Mouse (Mus musculus) neural tube, embryonic 13.5 days (tissue): ENCODE data around the gene Cped1. TPM values are rescaled to one million over a fixed set of nuclear protein-coding genes. Genes with fewer than 3 reads are reported as not detected.
"Not testable (repeated sequence)": the region's sequence is repeated elsewhere in the genome, so short reads cannot be mapped to it uniquely, and the experiment has no call there.

Experiments
- ATAC-seq: fragments of 200-750 bp; cut with Nextera tagmentation; 2 replicates; pipeline ENCODE4 v1.8.0; 2017; ENCODE audit warnings: low read depth, mild to moderate bottlenecking, moderate TSS enrichment, moderate library complexity
- H3K27ac ChIP-seq: fragments of 300-500 bp; sonication (generic); replicated peaks from 2 replicates; pipeline ENCODE4 v1.5.1; 2015; ENCODE audit warnings: moderate library complexity, mild to moderate bottlenecking, inconsistent platforms
- H3K27me3 ChIP-seq: fragments of 300-500 bp; sonication (generic); 2 replicates; pipeline ENCODE4 v1.6.1; 2015; ENCODE audit warnings: mild to moderate bottlenecking, inconsistent platforms
- H3K36me3 ChIP-seq: fragments of 300-500 bp; sonication (generic); 2 replicates; pipeline ENCODE4 v1.6.1; 2015; ENCODE audit warnings: mild to moderate bottlenecking, inconsistent platforms
- H3K4me1 ChIP-seq: fragments of 300-500 bp; sonication (generic); replicated peaks from 2 replicates; pipeline ENCODE4 v1.6.1; 2015; ENCODE audit warnings: inconsistent platforms
- H3K4me2 ChIP-seq: fragments of 300-500 bp; sonication (generic); 2 replicates; pipeline ENCODE4 v1.6.1; 2015; ENCODE audit warnings: inconsistent platforms, mild to moderate bottlenecking, moderate library complexity
- H3K4me3 ChIP-seq: fragments of 300-500 bp; sonication (generic); 2 replicates; pipeline ENCODE4 v1.5.1; 2015; ENCODE audit warnings: mild to moderate bottlenecking, inconsistent platforms
- H3K9ac ChIP-seq: fragments of 300-500 bp; sonication (generic); 2 replicates; pipeline ENCODE4 v1.6.1; 2015; ENCODE audit warnings: moderate library complexity, mild to moderate bottlenecking, inconsistent platforms
- H3K9me3 ChIP-seq: fragments of 300-500 bp; sonication (generic); 2 replicates; pipeline ENCODE4 v1.6.1; 2016; ENCODE audit warnings: inconsistent platforms
- WGBS: fragments of 180-500 bp; shearing (Covaris S2); methylation state at CpG from one replicate; pipeline ENCODE4 v1.1.7; 2015; 5-methylcytosine and 5-hydroxymethylcytosine counted together
- polyA plus RNA-seq: library from polyadenylated mRNA; unstranded; fragments of >200 nt; fragmentation: Nextera tagmentation; extraction: Ambion mirVana; gene quantifications from 2 replicates; pipeline ENCODE4 v1.2.1, GENCODE M21; 2015

Gene Cped1
- polyA plus RNA-seq, 1 experiment from 2014 or later = 3.6 TPM

GRCm38 (mm10) chr6:22103713-22104112, 118.0 kb downstream of the Cped1 start:
- Histone ChIP-seq H3K9me3 (no peaks in the 10 kb centered on the region), H3K9ac (no peak overlapping the region), H3K4me2 (no peak overlapping the region), H3K27ac (no peak overlapping the region), H3K4me3 (no peak overlapping the region), H3K27me3 (no peaks in the 10 kb centered on the region), H3K4me1 (no peaks in the 10 kb centered on the region), H3K36me3 (no peaks in the 10 kb centered on the region)
- 96% methylated on average over 3 of the region's 3 CpGs for WGBS
- no peak for ATAC-seq

- ATAC-seq = no peak
- no peaks in the 10 kb centered on the region for H3K36me3 ChIP-seq
- no peak overlapping the region for H3K4me2 ChIP-seq
- no peaks in the 10 kb centered on the region for H3K27me3 ChIP-seq
- no peak overlapping the region for H3K4me3 ChIP-seq
- no peaks in the 10 kb centered on the region for H3K4me1 ChIP-seq
- no peak overlapping the region for H3K27ac ChIP-seq
- H3K9me3 ChIP-seq = no peaks in the 10 kb centered on the region
- 43% methylated on average over 8 of the region's 8 CpGs for WGBS
- no peak overlapping the region for H3K9ac ChIP-seq
Observed at GRCm38 (mm10) chr6:22104211-22104610, 118.5 kb downstream of the Cped1 start.

- no peak overlapping the region for H3K4me2 ChIP-seq
- H3K9me3 ChIP-seq = no peaks in the 10 kb centered on the region
- H3K9ac ChIP-seq = no peak overlapping the region
- ATAC-seq = no peak
- no peaks in the 10 kb centered on the region for H3K36me3 ChIP-seq
- H3K4me1 ChIP-seq = no peaks in the 10 kb centered on the region
- H3K4me3 ChIP-seq = no peak overlapping the region
- 92% methylated on average over 6 of the region's 6 CpGs for WGBS
- no peaks in the 10 kb centered on the region for H3K27me3 ChIP-seq
- H3K27ac ChIP-seq = no peak overlapping the region
Observed at GRCm38 (mm10) chr6:22114079-22114478, 128.4 kb downstream of the Cped1 start.

GRCm38 (mm10) chr6:22116679-22117078, 131.0 kb downstream of the Cped1 start:
- Histone ChIP-seq H3K36me3 (no peaks in the 10 kb centered on the region), H3K9me3 (no peaks in the 10 kb centered on the region), H3K4me3 (no peak overlapping the region), H3K4me1 (no peaks in the 10 kb centered on the region), H3K27me3 (no peaks in the 10 kb centered on the region), H3K9ac (no peak overlapping the region), H3K4me2 (no peak overlapping the region), H3K27ac (no peak overlapping the region)
- 50% methylated on average over 1 of the region's 1 CpGs for WGBS
- no peak for ATAC-seq

GRCm38 (mm10) chr6:22122080-22122479, 136.4 kb downstream of the Cped1 start:
- Histone ChIP-seq H3K4me3 (no peak overlapping the region), H3K9ac (no peak overlapping the region), H3K27me3 (no peaks in the 10 kb centered on the region), H3K4me2 (peak overlapping the region; percentile 30; the same call in 1 of the 2 replicates), H3K36me3 (no peaks in the 10 kb centered on the region), H3K9me3 (no peaks in the 10 kb centered on the region), H3K4me1 (no peaks in the 10 kb centered on the region), H3K27ac (no peak overlapping the region)
- peak; percentile 77 for ATAC-seq
- WGBS = 31% methylated on average over 12 of the region's 12 CpGs

- Histone ChIP-seq H3K4me2 (no peak overlapping the region), H3K4me3 (no peak overlapping the region), H3K4me1 (no peaks in the 10 kb centered on the region), H3K36me3 (no peaks in the 10 kb centered on the region), H3K9me3 (no peaks in the 10 kb centered on the region), H3K27ac (no peak overlapping the region), H3K27me3 (no peaks in the 10 kb centered on the region), H3K9ac (no peak overlapping the region)
- WGBS = 86% methylated on average over 1 of the region's 1 CpGs
- ATAC-seq = no peak
Observed at GRCm38 (mm10) chr6:22122693-22123092, 137.0 kb downstream of the Cped1 start.

- no peaks in the 10 kb centered on the region for H3K27me3 ChIP-seq
- 62% methylated on average over 3 of the region's 3 CpGs for WGBS
- no peaks in the 10 kb centered on the region for H3K9me3 ChIP-seq
- H3K9ac ChIP-seq = no peak overlapping the region
- no peaks in the 10 kb centered on the region for H3K36me3 ChIP-seq
- no peaks in the 10 kb centered on the region for H3K4me1 ChIP-seq
- H3K4me2 ChIP-seq = no peak overlapping the region
- no peak for ATAC-seq
- H3K27ac ChIP-seq = no peak overlapping the region
- H3K4me3 ChIP-seq = no peak overlapping the region
Observed at GRCm38 (mm10) chr6:22123332-22123731, 137.6 kb downstream of the Cped1 start.

GRCm38 (mm10) chr6:22124575-22125330, 139.0 kb downstream of the Cped1 start:
- H3K4me1 ChIP-seq, H3K27ac ChIP-seq, H3K4me2 ChIP-seq, H3K27me3 ChIP-seq, H3K36me3 ChIP-seq, H3K9ac ChIP-seq, H3K9me3 ChIP-seq, H3K4me3 ChIP-seq, ATAC-seq: not testable (repeated sequence)
- WGBS = 83% methylated on average over 24 of the region's 31 CpGs

GRCm38 (mm10) chr6:22135038-22135631, 149.4 kb downstream of the Cped1 start:
- Histone ChIP-seq H3K27ac (no peak overlapping the region), H3K36me3 (no peaks in the 10 kb centered on the region), H3K4me1 (no peaks in the 10 kb centered on the region), H3K9ac (no peak overlapping the region), H3K4me3 (no peak overlapping the region), H3K27me3 (no peaks in the 10 kb centered on the region), H3K4me2 (no peak overlapping the region), H3K9me3 (no peaks in the 10 kb centered on the region)
- no peak for ATAC-seq
- WGBS = 61% methylated on average over 10 of the region's 10 CpGs

GRCm38 (mm10) chr6:22136805-22137204, 151.1 kb downstream of the Cped1 start:
- Histone ChIP-seq H3K27ac (no peak overlapping the region), H3K27me3 (no peaks in the 10 kb centered on the region), H3K4me1 (no peaks in the 10 kb centered on the region), H3K4me3 (no peak overlapping the region), H3K4me2 (no peak overlapping the region), H3K9me3 (no peaks in the 10 kb centered on the region), H3K9ac (no peak overlapping the region), H3K36me3 (no peaks in the 10 kb centered on the region)
- ATAC-seq = peak; percentile 36; the same call in 1 of the 2 replicates
- 42% methylated on average over 10 of the region's 10 CpGs for WGBS

GRCm38 (mm10) chr6:22140786-22141185, 155.1 kb downstream of the Cped1 start:
- H3K4me2 ChIP-seq = no peak overlapping the region
- ATAC-seq = no peak
- H3K36me3 ChIP-seq = no peaks in the 10 kb centered on the region
- H3K9ac ChIP-seq = no peak overlapping the region
- WGBS = 61% methylated on average over 8 of the region's 8 CpGs
- no peak overlapping the region for H3K4me3 ChIP-seq
- no peaks in the 10 kb centered on the region for H3K27me3 ChIP-seq
- H3K27ac ChIP-seq = no peak overlapping the region
- no peaks in the 10 kb centered on the region for H3K4me1 ChIP-seq
- H3K9me3 ChIP-seq = no peaks in the 10 kb centered on the region

- WGBS = 93% methylated on average over 4 of the region's 4 CpGs
- Histone ChIP-seq H3K4me3 (no peak overlapping the region), H3K27me3 (no peaks in the 10 kb centered on the region), H3K9ac (no peak overlapping the region), H3K27ac (no peak overlapping the region), H3K9me3 (no peaks in the 10 kb centered on the region), H3K4me1 (no peaks in the 10 kb centered on the region), H3K36me3 (no peaks in the 10 kb centered on the region), H3K4me2 (no peak overlapping the region)
- no peak for ATAC-seq
Observed at GRCm38 (mm10) chr6:22147236-22147635, 161.5 kb downstream of the Cped1 start.

GRCm38 (mm10) chr6:22148511-22148910, 162.8 kb downstream of the Cped1 start:
- no peaks in the 10 kb centered on the region for H3K4me1 ChIP-seq

More at GRCm38 (mm10) chr6:22148511-22148910, 162.8 kb downstream of the Cped1 start:
- no peak for ATAC-seq
- 93% methylated on average over 2 of the region's 2 CpGs for WGBS
- H3K9me3 ChIP-seq = no peaks in the 10 kb centered on the region
- no peak overlapping the region for H3K4me3 ChIP-seq
- H3K36me3 ChIP-seq = no peaks in the 10 kb centered on the region
- H3K9ac ChIP-seq = no peak overlapping the region
- H3K4me2 ChIP-seq = no peak overlapping the region
- no peaks in the 10 kb centered on the region for H3K27me3 ChIP-seq
- no peak overlapping the region for H3K27ac ChIP-seq
